Mouse (Mus musculus) heart, adult 2 months (tissue): ENCODE results near the gene Serpine2. TPM values are rescaled to one million over a fixed set of nuclear protein-coding genes. Genes with fewer than 3 reads are reported as not detected.

Experiments used
- DNase-seq, 2 experiments: peaks; one replicate each; pipeline ENCODE4 v3.0.0; 2021
- H3K27ac ChIP-seq: fragments of 200-600 bp; 2 replicates; pipeline ENCODE4 v1.8.1; 2022
- H3K27me3 ChIP-seq: fragments of 200-500 bp; 2 replicates; pipeline ENCODE4 v1.6.1; 2012; ENCODE audit warnings: mild to moderate bottlenecking, low read length, inconsistent platforms, mixed read lengths; ENCODE audit not compliant: control insufficient read depth, insufficient read depth
- H3K36me3 ChIP-seq: fragments of 200-500 bp; 2 replicates; pipeline ENCODE4 v1.6.1; 2012; ENCODE audit warnings: low read length, inconsistent platforms; ENCODE audit not compliant: control insufficient read depth, insufficient read depth
- H3K4me1 ChIP-seq: fragments of 200-500 bp; 2 replicates; pipeline ENCODE4 v1.6.1; 2011; ENCODE audit warnings: low read length; ENCODE audit not compliant: control insufficient read depth, insufficient read depth
- H3K4me3 ChIP-seq: fragments of 200-600 bp; 2 replicates; pipeline ENCODE4 v1.8.1; 2022
- H3K79me2 ChIP-seq: fragments of 200-500 bp; replicated peaks from 2 replicates; pipeline ENCODE4 v1.6.1; 2012; ENCODE audit warnings: mild to moderate bottlenecking, inconsistent platforms, low read length, moderate library complexity, mixed read lengths; ENCODE audit not compliant: control insufficient read depth, insufficient read depth
- H3K9ac ChIP-seq: fragments of 200-500 bp; 2 replicates; pipeline ENCODE4 v1.6.1; 2012; ENCODE audit warnings: low read depth, mild to moderate bottlenecking, control low read depth, inconsistent platforms, low read length, mixed read lengths
- CTCF ChIP-seq: fragments of 200-600 bp; IDR thresholded peaks from 2 replicates; pipeline ENCODE4 v1.8.1; 2022; ENCODE audit warnings: antibody characterized with exemption, mild to moderate bottlenecking, moderate library complexity
- EP300 ChIP-seq: fragments of 200-500 bp; IDR thresholded peaks from 2 replicates; pipeline ENCODE4 v1.6.1; 2011; ENCODE audit warnings: low read depth, low read length, control low read depth; ENCODE audit not compliant: insufficient read depth
- POLR2A ChIP-seq: fragments of 200-500 bp; IDR thresholded peaks from 2 replicates; pipeline ENCODE4 v1.6.1; 2011; ENCODE audit warnings: mild to moderate bottlenecking, low read depth, low read length, control low read depth; ENCODE audit not compliant: insufficient read depth
- WGBS: fragments of 180-500 bp; shearing (Covaris S2); methylation state at CpG from one replicate; pipeline ENCODE4 v1.1.7; 2018; 5-methylcytosine and 5-hydroxymethylcytosine counted together
- intact Hi-C: fragments of 180-260 bp; cut with DNase I; formaldehyde crosslinking; loops from one replicate; pipeline ENCODE4 v1.15.1; 2025
- polyA plus RNA-seq: library from polyadenylated mRNA; depleted of rRNA; stranded (reverse); fragments of >200 nt; gene quantifications from 2 replicates; pipeline ENCODE4 v1.2.3, GENCODE M21; 2012
- total RNA-seq, 2 experiments: library from RNA; stranded (reverse); gene quantifications; 2 replicates each; pipeline ENCODE4 v1.2.3; 2021

Gene Serpine2
- total and polyA plus RNA-seq, 3 experiments, result 18.1 to 28.4 (median 24.9) TPM

- intact Hi-C loops, result loop anchor here (2.0 to 5.0 kb wide), 3 partner anchors 13 to 1287 kb away; partner anchors contain the start of gene Farsb
- TF ChIP-seq POLR2A (peak; percentile 75), CTCF (peak; percentile 32; the same call in 1 of the 2 replicates), EP300 (peak; percentile 91)
- Histone ChIP-seq H3K9ac (peak within 1 kb of the TSS; percentile 91), H3K79me2 (no peaks in the 10 kb centered on the region), H3K4me1 (no peaks in the 10 kb centered on the region), H3K27ac (peak within 1 kb of the TSS; percentile 76), H3K36me3 (peaks cover 4% of the 10 kb centered on the region), H3K27me3 (no peaks in the 10 kb centered on the region), H3K4me3 (peak within 1 kb of the TSS; percentile 85)
- WGBS, result under 1% methylated on average over 38 of the region's 38 CpGs
- peak; percentile 97 to 100 for DNase-seq
Observed at GRCm38 (mm10) chr1:79775927-79776458, 85.0 kb downstream of the Serpine2 start, which contains the start of the genes Mrpl44 and Wdfy1. Gene Mrpl44, plus strand, starts transcription at chr1:79776018. Gene Wdfy1, minus strand, starts transcription at chr1:79776143.

GRCm38 (mm10) chr1:79774164-79774780 lies 86.7 kb downstream of the Serpine2 start:
- no peak overlapping the region for H3K9ac ChIP-seq
- intact Hi-C loops, result no loop called here
- WGBS, result 72% methylated on average over 4 of the region's 4 CpGs
- H3K36me3 ChIP-seq, result peaks cover 2% of the 10 kb centered on the region
- no peaks in the 10 kb centered on the region for H3K4me1 ChIP-seq
- DNase-seq, result no peak
- no peaks in the 10 kb centered on the region for H3K27me3 ChIP-seq
- H3K4me3 ChIP-seq, result no peak overlapping the region
- H3K27ac ChIP-seq, result no peak overlapping the region
- H3K79me2 ChIP-seq, result no peaks in the 10 kb centered on the region
- TF ChIP-seq POLR2A, result no peak
- TF ChIP-seq EP300, result no peak
- no peak for TF ChIP-seq CTCF

GRCm38 (mm10) chr1:79768231-79768630 lies 92.7 kb downstream of the Serpine2 start:
- H3K27me3 ChIP-seq, result no peaks in the 10 kb centered on the region
- no peak overlapping the region for H3K4me3 ChIP-seq
- no peaks in the 10 kb centered on the region for H3K36me3 ChIP-seq
- no peaks in the 10 kb centered on the region for H3K79me2 ChIP-seq
- H3K9ac ChIP-seq, result no peak overlapping the region
- DNase-seq, result no peak
- 30% methylated on average over 1 of the region's 1 CpGs for WGBS
- TF ChIP-seq POLR2A, result no peak
- TF ChIP-seq CTCF, result no peak; the same call in 1 of the 2 replicates
- no peak for TF ChIP-seq EP300
- H3K4me1 ChIP-seq, result no peaks in the 10 kb centered on the region
- H3K27ac ChIP-seq, result no peak overlapping the region
- intact Hi-C loops, result no loop called here

- Histone ChIP-seq H3K4me1 (peaks cover 1% of the 10 kb centered on the region), H3K36me3 (no peaks in the 10 kb centered on the region), H3K27ac (no peak overlapping the region), H3K9ac (no peak overlapping the region), H3K4me3 (no peak overlapping the region), H3K79me2 (peaks cover 6% of the 10 kb centered on the region), H3K27me3 (no peaks in the 10 kb centered on the region)
- intact Hi-C loops, result no loop called here
- TF ChIP-seq CTCF (no peak), EP300 (no peak), POLR2A (no peak)
- DNase-seq, result no peak
- WGBS, result 75% methylated on average over 1 of the region's 1 CpGs
Observed at GRCm38 (mm10) chr1:79764483-79764882, 96.5 kb downstream of the Serpine2 start.

GRCm38 (mm10) chr1:79764031-79764430 lies 96.9 kb downstream of the Serpine2 start:
- intact Hi-C loops, result no loop called here
- H3K9ac ChIP-seq, result no peak overlapping the region
- H3K36me3 ChIP-seq, result no peaks in the 10 kb centered on the region
- no peak for DNase-seq
- no peak for TF ChIP-seq CTCF
- TF ChIP-seq POLR2A, result no peak
- TF ChIP-seq EP300, result no peak
- no peak overlapping the region for H3K27ac ChIP-seq
- no peaks in the 10 kb centered on the region for H3K27me3 ChIP-seq
- H3K4me1 ChIP-seq, result peaks cover 1% of the 10 kb centered on the region
- H3K79me2 ChIP-seq, result peaks cover 6% of the 10 kb centered on the region
- no peak overlapping the region for H3K4me3 ChIP-seq
- 54% methylated on average over 2 of the region's 2 CpGs for WGBS

GRCm38 (mm10) chr1:79762282-79763250 lies 98.4 kb downstream of the Serpine2 start:
- intact Hi-C loops, result loop anchor here (2.0 kb wide), 1 partner anchor 14 kb away; the partner anchor contains the start of genes Mrpl44 and Wdfy1
- peaks cover 6% of the 10 kb centered on the region for H3K79me2 ChIP-seq
- no peak overlapping the region for H3K27ac ChIP-seq
- H3K36me3 ChIP-seq, result no peaks in the 10 kb centered on the region
- H3K9ac ChIP-seq, result no peak overlapping the region
- TF ChIP-seq CTCF (no peak), POLR2A (no peak), EP300 (no peak)
- no peak for DNase-seq
- WGBS, result 36% methylated on average over 16 of the region's 16 CpGs
- H3K4me3 ChIP-seq, result peak overlapping the region; percentile 97; the same call in 1 of the 2 replicates
- H3K27me3 ChIP-seq, result no peaks in the 10 kb centered on the region
- H3K4me1 ChIP-seq, result peaks cover 3% of the 10 kb centered on the region
